Mouse (Mus musculus) heart, embryonic 16.5 days (tissue): Measurements from ENCODE around the gene Olfr1012. TPM values are rescaled to one million over a fixed set of nuclear protein-coding genes. Genes with fewer than 3 reads are reported as not detected.

Experiments
- ATAC-seq: fragments of 200-750 bp; cut with Nextera tagmentation; replicated peaks from 2 replicates; pipeline ENCODE4 v1.8.0; 2017; ENCODE audit warnings: moderate number of reproducible peaks; ENCODE audit not compliant: insufficient read depth, low FRiP score; ENCODE audit errors: extremely low read depth
- H3K27ac ChIP-seq: fragments of 300-500 bp; sonication (generic); 2 replicates; pipeline ENCODE4 v1.5.1; 2014; ENCODE audit warnings: mild to moderate bottlenecking, low read length, control low read depth, moderate library complexity
- H3K27me3 ChIP-seq: fragments of 300-500 bp; sonication (generic); 2 replicates; pipeline ENCODE4 v1.6.1; 2014; ENCODE audit warnings: low read length, mixed read lengths; ENCODE audit not compliant: control insufficient read depth, insufficient read depth
- H3K36me3 ChIP-seq: fragments of 300-500 bp; sonication (generic); 2 replicates; pipeline ENCODE4 v1.6.1; 2014; ENCODE audit not compliant: control insufficient read depth, insufficient read depth
- H3K4me1 ChIP-seq: fragments of 300-500 bp; sonication (generic); 2 replicates; pipeline ENCODE4 v1.6.1; 2014; ENCODE audit warnings: low read length, mixed read lengths; ENCODE audit not compliant: control insufficient read depth, insufficient read depth
- H3K4me2 ChIP-seq: fragments of 300-500 bp; sonication (generic); 2 replicates; pipeline ENCODE4 v1.6.1; 2014; ENCODE audit warnings: low read depth, mild to moderate bottlenecking, control low read depth, low read length
- H3K4me3 ChIP-seq: fragments of 300-500 bp; sonication (generic); 2 replicates; pipeline ENCODE4 v1.5.1; 2014; ENCODE audit warnings: mild to moderate bottlenecking, control low read depth, low read length
- H3K9ac ChIP-seq: fragments of 300-500 bp; sonication (generic); 2 replicates; pipeline ENCODE4 v1.6.1; 2014; ENCODE audit warnings: low read length, control low read depth
- H3K9me3 ChIP-seq: fragments of 300-500 bp; sonication (generic); replicated peaks from 2 replicates; pipeline ENCODE4 v1.6.1; 2016; ENCODE audit warnings: low read length; ENCODE audit not compliant: control insufficient read depth
- WGBS: fragments of 180-500 bp; shearing (Covaris S2); extraction: QIAGEN DNeasy Blood & Tissue Kit; methylation state at CpG from one replicate; pipeline ENCODE4 v1.1.7; 2014; 5-methylcytosine and 5-hydroxymethylcytosine counted together
- polyA plus RNA-seq: library from polyadenylated mRNA; unstranded; fragments of >200 nt; fragmentation: Nextera tagmentation; extraction: Ambion mirVana; gene quantifications from 2 replicates; pipeline ENCODE4 v1.2.1, GENCODE M21; 2015

The Olfr1012 gene
- not detected in 2 replicates for polyA plus RNA-seq

- Histone ChIP-seq H3K27me3 (no peaks in the 10 kb centered on the region), H3K4me2 (no peak within 1 kb of the TSS), H3K4me1 (no peaks in the 10 kb centered on the region), H3K36me3 (no peaks in the 10 kb centered on the region), H3K9ac (no peak within 1 kb of the TSS), H3K27ac (no peak within 1 kb of the TSS), H3K9me3 (no peaks in the 10 kb centered on the region), H3K4me3 (no peak within 1 kb of the TSS)
- ATAC-seq, result no peak
- 55% methylated on average over 1 of the region's 1 CpGs for WGBS
Observed at GRCm38 (mm10) chr2:85762666-85763065, at the start of gene Olfr1012. Gene Olfr1012, minus strand, starts transcription at chr2:85762766.

DNA sequence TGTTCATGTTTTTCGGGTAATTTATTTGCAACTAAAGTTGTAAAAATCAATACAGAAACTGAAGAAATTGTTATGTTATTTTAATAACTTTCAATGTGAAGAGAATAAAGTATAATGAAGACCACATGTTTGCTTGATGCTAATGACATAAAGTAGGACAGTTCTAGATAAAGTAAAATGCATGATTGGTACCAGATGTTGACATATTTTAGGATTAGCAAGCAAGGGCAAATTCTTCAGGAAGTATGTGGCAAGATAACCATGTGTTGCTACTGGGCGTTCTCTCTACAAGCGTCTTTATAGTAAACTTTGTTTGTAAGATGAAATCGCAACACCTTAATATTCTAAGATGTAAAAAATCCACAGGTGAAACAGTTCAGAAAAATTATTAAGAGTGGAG, 41.9 kb upstream of the Olfr1012 start:
- H3K27me3 ChIP-seq, result no peaks in the 10 kb centered on the region
- ATAC-seq, result no peak
- no peak overlapping the region for H3K4me2 ChIP-seq
- H3K36me3 ChIP-seq, result no peaks in the 10 kb centered on the region
- no peak overlapping the region for H3K9ac ChIP-seq
- 63% methylated on average over 4 of the region's 4 CpGs for WGBS
- H3K4me1 ChIP-seq, result no peaks in the 10 kb centered on the region
- H3K27ac ChIP-seq, result no peak overlapping the region
- no peak overlapping the region for H3K4me3 ChIP-seq
- H3K9me3 ChIP-seq, result no peaks in the 10 kb centered on the region

DNA sequence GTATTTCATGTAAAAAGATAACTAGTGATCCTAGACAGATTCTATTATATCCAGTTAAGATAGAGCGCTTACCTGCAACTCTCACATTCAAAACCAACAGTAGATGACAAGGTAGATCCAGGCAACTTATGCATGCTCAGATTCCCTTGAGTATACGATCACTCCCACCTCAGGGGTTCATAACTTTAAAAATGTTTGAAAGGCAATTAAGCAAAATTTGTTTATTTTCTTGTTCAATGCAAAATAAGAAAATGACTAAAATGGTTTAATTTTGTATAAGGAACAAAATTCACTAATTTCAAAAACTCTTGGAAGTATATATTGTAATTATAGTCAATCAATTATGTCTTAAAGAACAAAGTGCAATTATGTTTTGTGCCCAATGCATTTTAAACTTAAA, 39.9 kb upstream of the Olfr1012 start, which contains the start of gene Olfr1016:
Gene Olfr1016 (minus strand): TSS at position 101 of the 400 bp plus-strand sequence.
- no peak within 1 kb of the TSS for H3K4me3 ChIP-seq
- no peak within 1 kb of the TSS for H3K27ac ChIP-seq
- no peak within 1 kb of the TSS for H3K9ac ChIP-seq
- H3K36me3 ChIP-seq, result no peaks in the 10 kb centered on the region
- no peak within 1 kb of the TSS for H3K4me2 ChIP-seq
- H3K4me1 ChIP-seq, result no peaks in the 10 kb centered on the region
- H3K9me3 ChIP-seq, result no peaks in the 10 kb centered on the region
- WGBS, result 89% methylated on average over 2 of the region's 2 CpGs
- ATAC-seq, result no peak
- H3K27me3 ChIP-seq, result no peaks in the 10 kb centered on the region

GRCm38 (mm10) chr2:85792331-85792730, 29.8 kb upstream of the Olfr1012 start:
- no peak for ATAC-seq
- Histone ChIP-seq H3K4me1 (no peaks in the 10 kb centered on the region), H3K27me3 (no peaks in the 10 kb centered on the region), H3K36me3 (no peaks in the 10 kb centered on the region), H3K9ac (no peak overlapping the region), H3K9me3 (no peaks in the 10 kb centered on the region), H3K27ac (no peak overlapping the region), H3K4me2 (no peak overlapping the region), H3K4me3 (no peak overlapping the region)
- 44% methylated on average over 2 of the region's 2 CpGs for WGBS

- no peaks in the 10 kb centered on the region for H3K27me3 ChIP-seq
- ATAC-seq, result no peak
- no peak within 1 kb of the TSS for H3K4me3 ChIP-seq
- H3K27ac ChIP-seq, result no peak within 1 kb of the TSS
- H3K4me1 ChIP-seq, result no peaks in the 10 kb centered on the region
- H3K9ac ChIP-seq, result no peak within 1 kb of the TSS
- no peaks in the 10 kb centered on the region for H3K36me3 ChIP-seq
- no peaks in the 10 kb centered on the region for H3K9me3 ChIP-seq
- no peak within 1 kb of the TSS for H3K4me2 ChIP-seq
Observed at GRCm38 (mm10) chr2:85781717-85782116, 19.2 kb upstream of the Olfr1012 start, which contains the start of gene Olfr1015. Gene Olfr1015, plus strand, starts transcription at chr2:85782017.

DNA sequence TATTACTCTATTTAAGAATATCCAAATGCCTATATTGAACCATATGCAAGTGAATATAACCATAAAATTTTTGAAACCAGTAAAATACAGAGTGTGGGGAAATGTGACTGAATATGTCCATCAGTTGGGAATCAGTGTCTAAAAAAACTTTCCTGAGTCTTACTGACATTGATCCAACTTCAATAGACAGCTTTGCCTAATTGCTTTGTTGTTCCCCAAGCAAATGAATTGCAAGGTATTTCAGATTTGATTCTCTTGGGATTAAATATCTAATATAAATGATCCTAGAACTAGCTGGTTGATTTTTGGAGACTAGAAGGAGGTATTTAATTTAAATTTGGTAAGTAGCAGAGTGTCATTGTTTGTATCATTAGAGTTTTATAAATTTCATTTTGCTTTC, 9.8 kb upstream of the Olfr1012 start, which contains the start of gene Olfr1014:
Gene Olfr1014 (plus strand): TSS at position 301 of the 400 bp plus-strand sequence.
- H3K27ac ChIP-seq, result no peak within 1 kb of the TSS
- no peak for ATAC-seq
- no peaks in the 10 kb centered on the region for H3K36me3 ChIP-seq
- no peaks in the 10 kb centered on the region for H3K9me3 ChIP-seq
- no peak within 1 kb of the TSS for H3K4me3 ChIP-seq
- no peak within 1 kb of the TSS for H3K4me2 ChIP-seq
- no peaks in the 10 kb centered on the region for H3K27me3 ChIP-seq
- H3K9ac ChIP-seq, result no peak within 1 kb of the TSS
- H3K4me1 ChIP-seq, result no peaks in the 10 kb centered on the region

- H3K27me3 ChIP-seq, result no peaks in the 10 kb centered on the region
- no peak for ATAC-seq
- H3K4me2 ChIP-seq, result no peak within 1 kb of the TSS
- H3K4me3 ChIP-seq, result no peak within 1 kb of the TSS
- H3K9me3 ChIP-seq, result no peaks in the 10 kb centered on the region
- no peaks in the 10 kb centered on the region for H3K36me3 ChIP-seq
- no peak within 1 kb of the TSS for H3K27ac ChIP-seq
- H3K9ac ChIP-seq, result no peak within 1 kb of the TSS
- no peaks in the 10 kb centered on the region for H3K4me1 ChIP-seq
Observed at GRCm38 (mm10) chr2:85766798-85767197, 4.2 kb upstream of the Olfr1012 start, which contains the start of gene Olfr1013. Gene Olfr1013, plus strand, starts transcription at chr2:85767098.

DNA sequence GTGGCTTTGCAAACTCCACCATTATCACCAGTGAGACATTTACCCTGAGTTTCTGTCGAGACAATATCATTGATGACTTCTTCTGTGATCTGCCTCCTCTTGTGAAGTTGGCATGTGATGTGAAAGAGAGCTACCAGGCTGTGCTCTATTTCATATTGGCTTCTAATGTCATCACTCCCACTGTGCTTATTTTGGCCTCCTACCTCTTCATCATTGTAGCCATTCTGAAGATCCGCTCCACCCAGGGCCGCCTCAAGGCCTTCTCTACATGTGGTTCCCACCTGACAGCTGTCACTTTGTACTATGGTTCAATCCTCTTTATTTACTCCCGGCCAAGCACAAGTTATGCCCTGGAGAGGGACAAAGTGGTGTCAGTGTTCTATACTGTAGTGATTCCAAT, 8.7 kb downstream of the Olfr1012 start:
- no peak overlapping the region for H3K9ac ChIP-seq

DNA sequence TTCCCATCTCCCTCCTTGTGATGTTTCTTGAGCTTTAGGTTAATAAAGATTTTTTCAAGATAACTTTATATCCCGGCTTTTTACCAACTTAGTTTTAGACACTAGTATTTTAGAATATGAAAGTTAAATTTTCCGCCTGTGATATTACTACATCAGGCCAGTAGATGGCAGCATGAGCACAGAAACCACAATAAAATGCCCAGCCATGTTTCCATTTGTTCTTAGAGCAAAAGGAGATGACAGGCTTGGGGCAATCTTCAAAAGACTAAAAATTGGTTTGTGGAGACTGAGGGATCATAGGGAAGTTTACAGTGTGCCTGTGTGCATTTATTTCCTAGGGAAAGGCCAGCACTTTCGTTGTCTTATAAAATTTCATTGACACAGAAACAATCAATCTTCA, 36.8 kb downstream of the Olfr1012 start:
- Histone ChIP-seq H3K9ac (no peak overlapping the region), H3K27me3 (no peaks in the 10 kb centered on the region), H3K4me2 (no peak overlapping the region), H3K4me1 (no peaks in the 10 kb centered on the region), H3K27ac (no peak overlapping the region), H3K36me3 (no peaks in the 10 kb centered on the region), H3K9me3 (no peaks in the 10 kb centered on the region), H3K4me3 (no peak overlapping the region)
- no peak for ATAC-seq
- WGBS, result 11% methylated on average over 3 of the region's 3 CpGs

More for the DNA sequence above, 8.7 kb downstream of the Olfr1012 start:
- WGBS, result 78% methylated on average over 4 of the region's 4 CpGs
- H3K9me3 ChIP-seq, result no peaks in the 10 kb centered on the region
- no peak for ATAC-seq
- no peak overlapping the region for H3K27ac ChIP-seq
- H3K27me3 ChIP-seq, result no peaks in the 10 kb centered on the region
- H3K4me1 ChIP-seq, result no peaks in the 10 kb centered on the region
- H3K4me2 ChIP-seq, result no peak overlapping the region
- no peak overlapping the region for H3K4me3 ChIP-seq
- H3K36me3 ChIP-seq, result no peaks in the 10 kb centered on the region
